Comparison of ENCODE assay signal across 16 mouse cellular contexts in the genomic region with DNA sequence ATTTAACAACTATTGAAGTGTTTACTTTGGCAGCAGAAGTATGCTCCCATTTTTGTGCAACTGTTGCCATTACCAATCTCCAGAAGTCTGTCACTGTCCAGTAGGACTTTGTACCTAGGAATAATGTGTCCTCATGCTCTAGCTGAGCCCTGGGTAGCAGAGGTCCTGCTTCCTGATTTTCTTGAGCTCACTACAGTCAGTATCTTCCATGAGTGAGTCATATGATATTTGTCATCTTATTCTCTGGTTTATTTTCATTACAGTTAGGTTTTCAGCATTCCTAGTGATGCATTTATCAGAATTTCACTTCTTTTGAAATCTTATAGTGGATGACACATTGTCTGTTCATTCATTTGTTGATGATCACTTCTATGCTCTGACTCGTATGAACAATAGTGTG.
"Had no signal": no experiment of that assay in that cellular context is flagged by ENCODE, and none has a peak within 500 bp of the region (broad histone marks: within the 10 kb centered on the region; RNA-seq: fewer than 3 reads in every experiment).

No protein-coding gene starts in this region.

- H3K27ac ChIP-seq: limb, embryonic 12.5 days; liver, embryonic 14.5 days; lung, embryonic 15.5 days; macrophage; midbrain, embryonic 15.5 days; neural tube, embryonic 13.5 days; stomach, postnatal 0 days had no signal

- H3K27me3 ChIP-seq: limb, embryonic 12.5 days; lung, embryonic 15.5 days; megakaryocyte, embryonic 14.5 days; midbrain, embryonic 15.5 days; neural tube, embryonic 13.5 days had no signal

- H3K4me3 ChIP-seq: limb, embryonic 12.5 days; lung, embryonic 15.5 days; megakaryocyte, embryonic 14.5 days; midbrain, embryonic 15.5 days; neural tube, embryonic 13.5 days had no signal

- H3K4me1 ChIP-seq: limb, embryonic 12.5 days; lung, embryonic 15.5 days; midbrain, embryonic 15.5 days; neural tube, embryonic 13.5 days had no signal

- H3K9me3 ChIP-seq: limb, embryonic 12.5 days; lung, embryonic 15.5 days; megakaryocyte, embryonic 14.5 days; midbrain, embryonic 15.5 days; neural tube, embryonic 13.5 days had no signal

- H3K4me2 ChIP-seq: limb, embryonic 12.5 days; lung, embryonic 15.5 days; midbrain, embryonic 11.5 days; midbrain, embryonic 15.5 days; neural tube, embryonic 13.5 days had no signal

- ATAC-seq: midbrain, embryonic 15.5 days had no signal

- H3K9ac ChIP-seq: limb, embryonic 12.5 days; liver, embryonic 14.5 days; lung, embryonic 15.5 days; midbrain, embryonic 15.5 days; neural tube, embryonic 13.5 days had no signal

- H3K36me3 ChIP-seq: limb, embryonic 12.5 days; lung, embryonic 15.5 days; midbrain, embryonic 15.5 days; neural tube, embryonic 13.5 days had no signal

- DNase-seq: kidney, adult 11 months; kidney, postnatal 36 days; layer of hippocampus, adult 9-11 months; layer of hippocampus, postnatal 36 days; lung, postnatal 14 days; right cerebral cortex, postnatal 14 days; thymus, postnatal 4 days had no signal
